Mouse (Mus musculus) natural killer cell, adult 2 months (primary cell): ENCODE results near the gene Klhl29.

Experiments used
- DNase-seq, 2 experiments: peaks; one replicate each; pipeline ENCODE4 v3.0.0; 2022; ENCODE audit warnings: low spot score in 2 of 2

The Klhl29 gene

GRCm38 (mm10) chr12:5375616-5376461 is at the start of gene Klhl29:
Gene Klhl29, minus strand, starts transcription at chr12:5375682.
- no peak for DNase-seq

GRCm38 (mm10) chr12:5425276-5425675 is 49.8 kb upstream of the Klhl29 start:
- DNase-seq, result no peak

- no peak for DNase-seq
Observed at GRCm38 (mm10) chr12:5415806-5416205, 40.3 kb upstream of the Klhl29 start.

- no peak for DNase-seq
Observed at GRCm38 (mm10) chr12:5413976-5414375, 38.5 kb upstream of the Klhl29 start.

GRCm38 (mm10) chr12:5411761-5412537 is 36.5 kb upstream of the Klhl29 start:
- DNase-seq, result no peak

DNA sequence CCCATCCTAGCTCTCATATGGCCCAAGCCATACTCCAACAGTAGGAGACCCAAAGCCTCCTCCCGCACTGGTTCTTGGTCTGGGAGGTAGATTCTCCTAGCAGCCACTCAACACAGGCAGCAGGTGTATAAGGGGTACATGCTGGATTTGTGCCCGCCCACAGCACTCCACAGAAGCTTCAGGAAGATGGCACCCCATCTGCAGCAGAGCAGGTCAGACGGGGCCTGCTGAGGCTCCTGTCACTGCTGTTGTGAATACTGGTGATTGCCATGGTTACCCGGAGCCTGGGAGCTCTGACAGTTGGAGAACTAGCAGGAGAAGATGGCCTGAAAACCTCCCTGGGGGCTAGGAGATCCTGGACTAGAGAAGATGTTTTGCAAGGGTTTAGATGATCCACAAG is 35.9 kb upstream of the Klhl29 start:
- no peak for DNase-seq

DNA sequence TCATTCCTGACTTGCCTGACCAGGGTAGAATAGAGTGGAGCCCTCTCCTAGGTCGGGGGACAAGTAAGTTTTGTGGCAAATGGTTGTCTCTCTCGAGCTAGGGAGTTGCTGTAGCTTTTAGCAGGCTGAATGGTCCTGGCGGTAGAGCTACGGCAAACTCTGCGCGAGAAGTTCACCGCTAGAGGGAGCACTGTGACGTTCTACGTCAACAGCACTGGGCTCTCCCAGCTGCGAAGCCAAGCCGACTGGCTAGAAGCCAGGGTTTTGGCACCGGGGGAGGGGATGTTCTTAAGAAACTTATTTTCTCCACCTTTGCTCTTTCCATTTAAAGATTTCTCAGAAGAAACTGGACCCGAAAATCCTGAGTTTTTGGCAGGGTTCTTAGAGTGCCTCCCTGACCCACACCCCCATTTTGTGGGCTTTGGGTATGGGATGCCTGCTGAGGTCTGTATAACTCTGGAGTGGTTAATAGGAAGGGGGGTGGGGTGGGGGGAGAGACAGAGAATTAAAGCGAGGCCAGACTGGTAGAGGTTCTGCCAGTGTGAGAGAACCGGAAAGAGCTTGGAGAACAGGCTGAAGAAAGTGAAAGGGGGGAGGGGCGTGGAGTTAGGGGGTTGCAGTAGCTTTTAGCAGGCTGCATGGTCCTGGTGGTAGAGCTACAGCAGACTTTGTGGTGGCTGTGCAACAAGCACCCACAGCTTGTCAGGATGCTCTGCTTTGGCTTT is 35.1 kb upstream of the Klhl29 start:
- no peak for DNase-seq

- no peak for DNase-seq
Observed at GRCm38 (mm10) chr12:5407175-5407574, 31.7 kb upstream of the Klhl29 start.

DNA sequence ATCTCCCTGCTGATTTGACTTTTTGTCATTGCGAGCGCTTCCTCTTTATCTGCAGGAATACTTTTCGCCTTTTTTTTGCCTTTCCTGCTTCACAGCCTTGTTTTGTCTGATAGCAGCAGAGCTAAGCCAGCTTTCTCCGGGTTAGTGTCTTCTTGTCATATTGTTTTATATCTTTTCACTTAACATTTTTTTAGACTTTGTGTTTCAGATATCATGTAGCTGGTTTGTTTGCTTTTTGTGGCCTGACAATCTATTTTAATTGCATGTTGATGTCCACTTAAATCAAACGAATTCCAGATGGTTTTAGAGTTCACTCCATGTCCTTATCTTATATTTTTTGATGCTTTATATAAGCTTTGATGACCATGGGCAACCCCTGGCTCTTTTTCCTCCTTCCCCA is 21.9 kb upstream of the Klhl29 start:
- no peak for DNase-seq

- DNase-seq, result no peak
Observed at GRCm38 (mm10) chr12:5395188-5395587, 19.7 kb upstream of the Klhl29 start.

DNA sequence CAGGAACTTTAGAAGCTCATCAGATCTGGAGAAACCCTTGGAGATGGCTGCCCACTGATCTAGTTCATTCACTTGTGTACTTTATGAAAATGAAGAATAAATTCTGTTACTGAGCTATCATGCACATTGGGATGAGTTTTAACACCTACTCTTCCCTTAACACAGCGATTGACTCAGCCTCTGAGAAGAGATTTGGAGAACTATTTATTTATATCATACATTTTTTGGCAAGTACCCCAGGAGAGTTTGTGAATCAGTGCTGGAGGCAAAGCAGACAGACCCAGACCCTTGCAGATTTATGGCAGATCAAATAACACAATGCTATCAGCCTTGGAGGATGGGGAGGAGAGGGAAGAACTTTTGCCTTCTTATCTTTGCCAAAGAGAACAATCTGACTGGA is 11.6 kb upstream of the Klhl29 start:
- no peak for DNase-seq

DNA sequence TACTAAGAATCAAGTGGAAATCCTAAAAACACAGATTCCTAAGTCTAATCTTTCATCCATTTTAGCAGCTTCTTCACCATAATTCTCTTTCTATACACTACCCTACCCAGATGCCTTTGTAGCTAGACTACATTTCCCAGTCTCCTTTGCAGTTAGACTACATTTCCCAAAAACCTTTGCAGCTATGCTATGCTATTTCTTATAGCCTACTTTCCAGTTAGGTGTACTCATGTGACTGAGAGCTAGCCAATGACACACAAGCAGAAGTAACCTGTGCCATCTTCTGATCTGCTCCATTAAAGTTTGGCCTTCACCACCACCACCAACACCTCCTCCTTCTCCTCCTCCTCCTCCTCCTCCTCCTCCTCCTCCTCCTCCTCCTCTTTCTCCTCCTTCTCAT is 11.2 kb upstream of the Klhl29 start:
- no peak for DNase-seq

GRCm38 (mm10) chr12:5381694-5382093 is 6.2 kb upstream of the Klhl29 start:
- no peak for DNase-seq

DNA sequence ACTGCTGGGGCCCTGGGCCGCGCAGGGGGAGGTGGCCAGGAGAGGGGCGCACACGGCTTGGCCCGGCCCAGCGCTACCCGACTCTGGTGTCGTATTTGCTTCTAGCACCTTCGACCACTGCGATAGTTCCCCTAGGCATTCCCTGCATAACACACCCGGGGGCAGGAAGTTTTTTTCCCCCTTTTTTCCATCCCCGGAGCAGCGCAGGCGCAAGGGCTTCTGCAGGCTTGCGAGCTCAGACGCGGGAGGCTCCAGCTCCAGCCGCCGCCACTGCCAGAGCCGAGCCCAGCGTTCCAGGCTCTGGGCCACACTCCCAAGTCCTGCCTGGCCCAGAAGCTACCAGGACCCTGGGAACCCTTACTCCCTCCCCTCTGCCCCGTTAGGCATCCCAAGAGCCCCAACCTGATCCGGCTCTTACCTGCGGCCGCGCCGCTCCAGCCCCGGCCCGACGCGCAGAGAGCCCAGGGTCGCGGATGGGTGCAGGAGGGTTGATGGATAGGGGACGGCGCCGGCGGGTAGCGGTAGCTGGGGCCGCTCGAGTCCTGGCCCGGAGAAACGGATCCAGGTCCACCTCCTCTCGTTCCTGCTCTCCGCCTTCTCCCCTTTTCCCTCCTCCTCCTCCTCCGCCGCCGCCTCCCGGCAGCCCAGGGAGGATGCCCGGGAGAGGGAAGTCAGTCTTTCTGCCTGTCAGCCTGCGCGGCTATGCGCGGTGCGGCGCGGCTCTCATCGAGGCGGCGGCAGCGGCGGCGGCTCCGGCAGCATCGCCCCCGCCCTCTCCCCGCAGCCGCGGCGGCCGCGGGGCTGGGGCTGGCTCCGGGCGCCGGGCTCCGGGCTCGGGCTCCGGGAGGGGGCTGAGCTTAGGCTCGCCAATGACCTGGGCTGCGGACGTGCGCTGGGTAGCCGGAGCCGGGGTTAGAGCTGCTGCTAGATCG is 532 bp downstream of the Klhl29 start:
- DNase-seq, result no peak

DNA sequence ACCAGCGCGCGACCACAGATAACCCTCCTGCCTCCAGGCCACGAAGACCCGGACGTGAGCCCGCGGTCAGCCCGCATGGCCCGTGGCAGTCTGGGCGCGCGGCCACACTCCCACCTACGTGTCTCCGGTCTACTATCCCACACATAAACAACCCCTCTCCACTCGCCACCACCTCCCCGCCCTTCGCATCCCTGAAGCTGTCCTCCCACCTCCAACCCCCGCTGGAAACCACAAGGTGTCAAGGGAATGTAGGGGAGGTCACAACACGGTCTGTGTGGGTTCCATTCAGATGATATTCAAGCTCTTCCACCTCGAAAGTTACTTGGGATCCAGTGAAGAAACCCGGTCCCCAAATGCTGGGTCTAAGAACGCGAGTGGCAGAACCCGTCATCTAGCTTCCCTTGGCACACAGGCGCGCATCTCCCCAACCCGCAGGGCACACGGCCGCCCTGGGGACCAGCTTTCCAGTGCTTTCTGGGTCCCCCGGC is 1.2 kb downstream of the Klhl29 start:
- no peak for DNase-seq

- DNase-seq, result no peak
Observed at GRCm38 (mm10) chr12:5373641-5374195, 1.8 kb downstream of the Klhl29 start.

DNA sequence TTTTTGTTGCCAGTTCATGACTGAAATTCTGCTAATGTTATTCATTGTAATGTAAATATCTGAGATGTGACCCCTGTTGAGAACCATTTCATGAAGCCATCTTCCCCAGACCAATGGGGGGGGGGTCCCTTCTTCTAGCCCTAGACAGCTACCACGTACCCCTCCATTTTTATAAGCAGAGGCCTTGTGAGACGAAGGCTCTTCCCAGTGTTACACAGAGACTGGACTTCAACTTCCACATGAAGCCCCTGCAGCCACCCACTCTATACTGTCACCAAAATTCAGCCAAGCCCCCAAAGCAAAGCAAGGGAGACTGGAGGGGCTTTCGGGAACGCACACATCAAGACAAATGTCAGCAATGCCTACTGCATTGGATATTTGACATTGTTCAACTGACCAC is 6.1 kb downstream of the Klhl29 start:
- DNase-seq, result no peak

GRCm38 (mm10) chr12:5364836-5365235 is 10.6 kb downstream of the Klhl29 start:
- DNase-seq, result no peak

DNA sequence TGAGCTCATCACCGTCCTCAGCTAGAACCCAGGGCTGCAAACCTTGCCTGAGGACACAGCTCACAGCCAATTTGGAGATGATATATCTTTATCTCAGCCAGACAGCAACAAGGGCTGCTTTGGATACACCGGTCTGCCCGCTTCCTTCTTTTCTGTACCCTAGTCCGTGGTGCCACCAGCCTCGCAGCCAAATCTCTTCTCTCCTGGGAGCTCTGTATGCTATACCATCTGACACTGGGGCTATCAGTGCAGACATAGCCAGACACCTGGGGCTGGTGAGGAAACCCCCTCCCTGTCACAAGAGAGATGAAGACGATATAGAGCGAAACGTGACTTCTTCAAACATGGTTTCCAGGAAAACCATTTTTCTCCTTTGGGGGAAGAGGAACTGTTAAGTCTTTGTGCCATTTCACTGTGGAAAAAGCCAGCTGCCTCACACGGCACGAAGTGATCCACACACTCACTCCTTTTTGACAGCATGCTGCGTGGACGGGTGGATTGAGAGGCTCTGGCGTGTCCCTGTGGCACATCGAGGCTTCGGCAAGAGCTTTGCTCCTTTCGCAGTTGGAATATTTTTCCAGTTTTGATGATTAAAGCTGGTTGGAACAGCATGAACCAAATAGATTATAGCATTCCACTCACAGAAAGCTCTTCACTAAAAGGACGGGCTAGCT is 11.4 kb downstream of the Klhl29 start:
- no peak for DNase-seq

DNA sequence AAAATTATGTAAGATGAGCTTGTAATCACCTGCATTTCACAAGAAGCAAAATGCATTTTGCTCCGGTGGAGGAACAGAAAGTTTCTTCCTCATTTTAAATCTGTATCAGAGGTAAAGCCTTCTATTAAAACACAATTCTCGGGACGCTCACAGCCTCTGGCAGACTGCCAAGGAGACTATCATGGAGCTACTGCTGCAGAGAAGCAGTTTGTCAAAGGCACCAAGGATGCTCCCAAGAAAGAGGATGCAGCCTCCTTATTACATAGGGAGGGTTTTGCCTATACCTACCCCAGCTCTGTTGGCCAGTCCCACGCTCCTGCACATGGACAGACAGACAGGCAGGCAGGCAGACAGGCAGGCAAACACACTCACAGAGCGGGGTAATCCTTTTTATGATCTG is 16.4 kb downstream of the Klhl29 start:
- DNase-seq, result no peak
